Mouse (Mus musculus) intestine, embryonic 14.5 days (tissue): Measurements from ENCODE around the gene Kdm6b. TPM values are rescaled to one million over a fixed set of nuclear protein-coding genes. Genes with fewer than 3 reads are reported as not detected.

Source experiments
- ATAC-seq: fragments of 200-750 bp; cut with Nextera tagmentation; replicated peaks from 2 replicates; pipeline ENCODE4 v1.8.0; 2017; ENCODE audit warnings: low read depth, moderate number of reproducible peaks, moderate TSS enrichment, moderate library complexity; ENCODE audit not compliant: low FRiP score, low TSS enrichment
- DNase-seq: peaks from one replicate; pipeline ENCODE4 v3.0.0-alpha.2; 2018; ENCODE audit warnings: low spot score
- H3K27ac ChIP-seq: fragments of 300-500 bp; sonication (generic); 2 replicates; pipeline ENCODE4 v1.5.1; 2014; ENCODE audit warnings: low read depth, mild to moderate bottlenecking, control low read depth
- H3K27me3 ChIP-seq: fragments of 300-500 bp; sonication (generic); replicated peaks from 2 replicates; pipeline ENCODE4 v1.6.1; 2014; ENCODE audit warnings: low read length, control low read depth; ENCODE audit not compliant: control insufficient read depth, insufficient read depth
- H3K36me3 ChIP-seq: fragments of 300-500 bp; sonication (generic); 2 replicates; pipeline ENCODE4 v1.6.1; 2014; ENCODE audit warnings: low read length, control low read depth; ENCODE audit not compliant: control insufficient read depth, insufficient read depth
- H3K4me1 ChIP-seq: fragments of 300-500 bp; sonication (generic); replicated peaks from 2 replicates; pipeline ENCODE4 v1.6.1; 2014; ENCODE audit warnings: low read length, control low read depth, mixed read lengths; ENCODE audit not compliant: control insufficient read depth, insufficient read depth
- H3K4me2 ChIP-seq: fragments of 300-500 bp; sonication (generic); 2 replicates; pipeline ENCODE4 v1.6.1; 2014; ENCODE audit warnings: low read length
- H3K4me3 ChIP-seq: fragments of 300-500 bp; sonication (generic); 2 replicates; pipeline ENCODE4 v1.5.1; 2014; ENCODE audit warnings: low read depth, low read length, control low read depth, mixed read lengths
- H3K9ac ChIP-seq: fragments of 300-500 bp; sonication (generic); 2 replicates; pipeline ENCODE4 v1.6.1; 2014; ENCODE audit warnings: mild to moderate bottlenecking, low read length
- H3K9me3 ChIP-seq: fragments of 300-500 bp; sonication (generic); 2 replicates; pipeline ENCODE4 v1.6.1; 2016; ENCODE audit warnings: low read length, control low read depth; ENCODE audit not compliant: control insufficient read depth
- WGBS: fragments of 180-500 bp; shearing (Covaris S2); extraction: QIAGEN DNeasy Blood & Tissue Kit; methylation state at CpG from one replicate; pipeline ENCODE4 v1.1.7; 2014; 5-methylcytosine and 5-hydroxymethylcytosine counted together
- polyA plus RNA-seq: library from polyadenylated mRNA; unstranded; fragments of >200 nt; fragmentation: Nextera tagmentation; extraction: Ambion mirVana; gene quantifications from 2 replicates; pipeline ENCODE4 v1.2.1, GENCODE M21; 2014

Kdm6b gene
- polyA plus RNA-seq, 1 experiment from 2014 or later = 29.1 TPM

DNA sequence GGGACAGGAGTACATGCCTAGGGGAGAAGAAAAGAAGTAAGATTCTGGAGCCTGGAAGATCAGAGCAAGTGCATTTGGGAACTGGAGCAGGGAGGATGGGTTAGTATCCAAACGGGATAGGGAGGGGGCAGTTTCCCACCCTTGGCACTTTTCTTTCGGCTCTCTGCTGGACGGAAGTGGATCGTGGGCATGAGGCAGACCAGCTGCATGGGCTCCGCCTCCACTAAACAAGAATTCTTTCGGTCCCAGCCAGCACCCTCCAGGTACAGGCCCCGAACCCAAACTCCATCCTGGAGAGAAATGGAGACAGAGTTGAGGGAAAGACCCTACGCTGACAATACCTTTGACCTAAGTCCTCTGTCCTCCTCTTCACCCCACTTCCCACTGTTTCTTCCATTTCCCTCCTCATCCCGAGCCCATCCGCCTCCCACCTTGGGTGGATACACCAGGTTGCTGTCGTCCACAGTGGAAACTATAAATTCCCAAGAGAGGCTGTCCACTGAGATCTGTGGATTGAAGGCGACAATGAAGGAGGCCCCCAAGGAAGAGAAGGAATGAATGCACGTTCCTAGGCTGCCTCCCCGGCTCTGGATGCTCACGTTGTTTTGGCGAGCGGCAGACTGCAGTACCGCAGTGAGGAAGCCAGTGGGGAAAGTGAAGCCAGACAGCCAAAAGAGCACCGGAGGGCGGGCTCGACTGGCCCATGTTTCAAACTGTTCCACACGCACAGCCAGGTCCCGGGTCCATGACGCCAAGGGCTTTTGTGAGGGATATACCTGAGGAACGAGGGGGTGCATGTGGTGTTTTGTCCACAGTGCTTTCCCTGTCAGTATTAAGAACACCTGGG is 7.9 kb upstream of the Kdm6b start:
- ATAC-seq (no peak), DNase-seq (no peak)
- no peaks in the 10 kb centered on the region for H3K9me3 ChIP-seq
- peaks cover 21% of the 10 kb centered on the region for H3K4me1 ChIP-seq
- WGBS = 21% methylated on average over 25 of the region's 25 CpGs
- peaks cover 22% of the 10 kb centered on the region for H3K27me3 ChIP-seq
- H3K27ac ChIP-seq = no peak overlapping the region
- no peaks in the 10 kb centered on the region for H3K36me3 ChIP-seq
- no peak overlapping the region for H3K4me3 ChIP-seq
- no peak overlapping the region for H3K4me2 ChIP-seq
- no peak overlapping the region for H3K9ac ChIP-seq

DNA sequence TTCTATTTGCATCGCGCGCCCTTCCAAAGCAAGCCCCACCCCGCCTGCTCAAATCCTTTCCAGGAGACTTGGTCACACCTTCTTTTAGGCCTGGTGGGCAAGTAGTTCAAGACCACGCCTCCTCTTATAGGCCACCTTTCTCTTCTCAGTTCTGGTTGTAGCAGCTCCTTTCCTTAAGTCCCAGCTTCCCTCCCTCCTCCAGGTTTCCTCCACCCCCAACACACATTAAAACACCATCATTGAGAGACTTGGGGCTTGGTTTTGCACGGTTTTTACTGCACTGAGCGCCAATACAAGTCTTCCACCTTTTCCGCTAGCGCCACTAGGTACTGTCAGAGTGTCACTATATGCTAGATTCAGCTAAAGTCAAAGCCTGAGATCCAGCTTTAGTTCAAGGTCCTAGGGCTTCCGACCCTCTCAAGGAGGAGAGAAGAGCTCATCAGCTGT is 7.1 kb upstream of the Kdm6b start:
- Histone ChIP-seq H3K4me2 (peak overlapping the region; percentile 94), H3K36me3 (no peaks in the 10 kb centered on the region), H3K9ac (no peak overlapping the region), H3K27me3 (peaks cover 22% of the 10 kb centered on the region), H3K27ac (no peak overlapping the region), H3K4me1 (peaks cover 21% of the 10 kb centered on the region), H3K4me3 (peak overlapping the region; percentile 90), H3K9me3 (no peaks in the 10 kb centered on the region)
- DNase-seq (peak; percentile 64), ATAC-seq (no peak)
- 13% methylated on average over 10 of the region's 10 CpGs for WGBS

DNA sequence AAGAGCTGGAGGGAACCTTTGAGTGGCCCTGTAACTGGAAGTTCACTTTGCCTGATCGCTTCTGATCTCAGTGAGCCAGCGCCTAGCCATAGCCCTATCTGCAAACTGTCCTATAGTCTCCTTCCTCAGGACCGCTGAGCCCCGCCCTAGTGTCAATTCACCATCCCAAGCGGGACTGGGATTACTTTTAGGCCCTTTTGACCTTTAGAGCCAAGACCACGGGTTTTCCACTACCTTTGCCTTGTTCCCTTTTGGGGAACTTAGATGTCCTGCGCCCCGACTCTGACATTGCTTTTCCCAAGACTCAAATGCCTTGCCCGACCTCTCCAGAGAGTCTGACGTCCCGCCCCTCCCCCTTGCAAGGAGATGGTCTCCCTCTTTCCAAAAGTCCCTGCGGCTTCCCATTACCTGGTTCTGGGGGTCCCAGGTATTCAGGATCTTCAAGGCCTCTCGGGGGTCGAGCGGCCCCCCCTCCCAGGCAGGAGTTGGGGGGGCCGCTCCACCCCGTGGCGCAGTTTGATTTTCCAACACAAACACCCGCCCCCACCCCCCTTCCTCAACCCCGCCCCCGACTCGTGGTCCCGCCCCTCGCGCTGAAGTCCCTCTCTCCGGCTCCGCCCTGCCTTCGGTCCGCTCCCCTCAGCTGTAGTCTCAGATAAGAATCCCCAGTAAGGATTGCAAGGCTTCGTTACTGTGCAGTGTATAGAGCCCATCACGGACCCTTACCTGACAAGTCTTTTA is 6.5 kb upstream of the Kdm6b start:
- Histone ChIP-seq H3K9me3 (no peaks in the 10 kb centered on the region), H3K27ac (peak overlapping the region; percentile 86), H3K9ac (peak overlapping the region; percentile 49), H3K27me3 (peaks cover 22% of the 10 kb centered on the region), H3K36me3 (no peaks in the 10 kb centered on the region), H3K4me2 (peak overlapping the region; percentile 94), H3K4me1 (peaks cover 24% of the 10 kb centered on the region), H3K4me3 (peak overlapping the region; percentile 90)
- WGBS = under 1% methylated on average over 30 of the region's 31 CpGs
- peak; percentile 74 for DNase-seq
- no peak for ATAC-seq

DNA sequence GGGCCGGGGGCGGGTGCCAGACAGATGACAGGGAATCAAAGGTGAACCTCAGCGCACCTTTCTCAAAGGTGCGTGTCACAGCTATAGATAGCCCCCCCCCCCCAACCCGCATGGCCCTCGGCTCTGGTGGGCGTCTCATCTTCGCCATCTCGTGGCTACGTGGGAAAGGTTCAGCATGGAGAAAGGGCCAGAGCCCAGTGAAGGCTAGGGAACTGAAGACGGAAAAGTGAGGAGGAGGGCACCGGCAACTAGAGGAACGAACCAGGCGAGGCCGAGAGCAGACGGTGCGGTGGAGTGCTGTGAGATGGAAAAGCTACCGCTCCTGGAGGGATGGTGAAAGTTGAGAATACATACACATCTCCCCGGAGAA is 6.0 kb upstream of the Kdm6b start:
- DNase-seq (peak; percentile 76), ATAC-seq (no peak)
- Histone ChIP-seq H3K4me2 (peak overlapping the region; percentile 94), H3K4me1 (peaks cover 29% of the 10 kb centered on the region), H3K9ac (peak overlapping the region; percentile 49), H3K9me3 (no peaks in the 10 kb centered on the region), H3K36me3 (no peaks in the 10 kb centered on the region), H3K27ac (peak overlapping the region; percentile 86), H3K4me3 (peak overlapping the region; percentile 90), H3K27me3 (peaks cover 22% of the 10 kb centered on the region)
- under 1% methylated on average over 19 of the region's 19 CpGs for WGBS

DNA sequence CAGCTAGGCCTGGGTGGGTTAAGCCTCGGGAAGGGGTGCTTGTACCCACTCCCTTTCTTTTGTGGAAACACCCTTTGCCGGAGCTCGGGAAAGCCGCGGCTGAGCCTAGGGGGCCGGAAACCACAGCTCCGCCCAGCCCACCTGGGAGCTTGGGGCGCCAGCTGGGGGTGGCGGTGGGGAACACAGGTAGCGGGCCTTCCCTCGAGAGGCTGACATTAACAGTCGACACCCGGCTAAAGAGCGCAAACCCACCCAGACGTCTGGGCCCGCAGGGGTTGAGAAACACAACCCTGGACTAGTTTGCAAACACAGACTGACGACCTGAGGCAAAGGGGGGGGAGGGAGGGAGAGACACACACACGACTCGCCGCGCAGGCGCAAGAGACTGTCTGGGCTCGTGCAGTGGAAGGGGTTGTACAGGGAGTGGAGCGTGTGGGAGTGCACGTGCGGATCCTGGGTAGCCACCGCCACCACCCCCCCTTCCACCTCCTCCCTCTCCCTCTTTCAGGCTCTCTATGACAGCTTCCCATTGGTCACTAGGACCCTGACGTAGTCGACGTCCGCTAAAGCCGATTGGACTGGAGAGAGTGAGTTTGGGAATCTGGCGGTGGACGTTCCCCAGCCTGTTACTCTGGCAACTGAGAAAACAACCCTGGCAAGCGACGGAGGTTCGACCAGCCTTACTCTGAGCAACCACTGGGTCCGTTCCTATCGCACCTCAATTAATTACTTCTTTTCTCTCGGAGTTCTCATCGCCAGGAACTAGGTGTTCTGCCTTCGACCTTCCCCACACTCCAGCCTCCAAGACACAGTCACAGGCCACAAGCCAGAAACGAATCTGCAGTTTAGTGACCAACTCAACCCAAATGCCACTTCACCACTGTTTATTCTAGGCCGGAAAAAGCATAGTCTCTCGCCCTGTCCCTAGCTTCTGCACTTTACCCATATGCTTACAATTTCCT is 5.3 kb upstream of the Kdm6b start:
- peaks cover 22% of the 10 kb centered on the region for H3K27me3 ChIP-seq
- H3K36me3 ChIP-seq = peaks cover under 1% of the 10 kb centered on the region; the same call in 1 of the 2 replicates
- H3K4me3 ChIP-seq = peak overlapping the region; percentile 90
- DNase-seq (peak; percentile 93), ATAC-seq (peak; percentile 85)
- H3K9me3 ChIP-seq = no peaks in the 10 kb centered on the region
- peak overlapping the region; percentile 94 for H3K4me2 ChIP-seq
- peak overlapping the region; percentile 60 for H3K9ac ChIP-seq
- under 1% methylated on average over 44 of the region's 45 CpGs for WGBS
- H3K27ac ChIP-seq = peak overlapping the region; percentile 86
- H3K4me1 ChIP-seq = peaks cover 36% of the 10 kb centered on the region

DNA sequence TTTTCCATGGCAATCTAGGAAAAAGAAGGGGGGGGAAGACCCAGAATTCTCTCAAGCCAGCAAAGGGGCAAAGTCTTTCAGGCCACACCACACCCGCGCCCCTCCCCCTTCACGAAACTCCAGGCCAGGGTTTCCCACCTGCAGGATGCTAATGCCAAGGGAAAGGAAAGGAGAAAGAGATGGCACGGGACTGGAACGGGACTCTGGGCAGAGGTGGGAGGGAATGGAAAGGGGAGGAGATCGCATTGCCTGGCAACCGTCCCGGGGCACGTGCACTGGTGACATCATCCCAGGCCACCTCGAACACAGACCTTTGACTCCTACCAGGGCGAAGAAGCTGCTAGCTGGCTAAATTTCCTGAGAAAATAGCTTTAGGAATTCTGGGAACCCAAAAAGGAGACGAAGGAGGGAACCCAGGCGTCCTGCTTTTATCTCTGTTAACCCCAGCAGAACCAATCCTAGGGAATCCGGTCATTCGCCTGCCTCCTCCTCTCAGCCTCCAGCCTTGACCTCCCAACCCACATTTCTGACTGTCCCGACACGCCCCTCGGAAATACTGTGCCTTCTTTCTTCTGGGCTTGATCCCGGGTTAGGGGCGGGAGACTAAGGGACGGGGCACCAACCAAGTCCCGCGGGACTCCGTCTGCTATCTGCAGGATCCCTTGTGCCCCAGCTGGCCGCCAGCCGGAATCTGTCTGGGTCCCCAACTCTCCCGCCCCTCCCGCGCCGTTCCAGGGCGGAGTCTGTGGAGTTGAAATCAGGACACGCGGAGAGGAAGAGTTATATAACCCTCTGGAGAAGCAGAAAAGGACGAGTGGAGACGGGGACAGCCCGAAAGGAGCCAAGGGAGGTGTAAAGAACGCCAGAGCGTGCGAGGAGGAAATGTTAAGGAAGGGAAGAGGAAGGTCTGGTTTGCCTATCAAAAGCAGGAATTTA is 4.2 kb upstream of the Kdm6b start:
- WGBS = under 1% methylated on average over 39 of the region's 39 CpGs
- peak overlapping the region; percentile 86 for H3K27ac ChIP-seq
- peak overlapping the region; percentile 94 for H3K4me2 ChIP-seq
- H3K9ac ChIP-seq = peak overlapping the region; percentile 60
- H3K27me3 ChIP-seq = peaks cover 21% of the 10 kb centered on the region
- H3K4me1 ChIP-seq = peaks cover 47% of the 10 kb centered on the region
- DNase-seq = peak; percentile 93
- peak; percentile 53 for ATAC-seq
- H3K36me3 ChIP-seq = peaks cover 10% of the 10 kb centered on the region; the same call in 1 of the 2 replicates
- H3K4me3 ChIP-seq = peak overlapping the region; percentile 90
- no peaks in the 10 kb centered on the region for H3K9me3 ChIP-seq

DNA sequence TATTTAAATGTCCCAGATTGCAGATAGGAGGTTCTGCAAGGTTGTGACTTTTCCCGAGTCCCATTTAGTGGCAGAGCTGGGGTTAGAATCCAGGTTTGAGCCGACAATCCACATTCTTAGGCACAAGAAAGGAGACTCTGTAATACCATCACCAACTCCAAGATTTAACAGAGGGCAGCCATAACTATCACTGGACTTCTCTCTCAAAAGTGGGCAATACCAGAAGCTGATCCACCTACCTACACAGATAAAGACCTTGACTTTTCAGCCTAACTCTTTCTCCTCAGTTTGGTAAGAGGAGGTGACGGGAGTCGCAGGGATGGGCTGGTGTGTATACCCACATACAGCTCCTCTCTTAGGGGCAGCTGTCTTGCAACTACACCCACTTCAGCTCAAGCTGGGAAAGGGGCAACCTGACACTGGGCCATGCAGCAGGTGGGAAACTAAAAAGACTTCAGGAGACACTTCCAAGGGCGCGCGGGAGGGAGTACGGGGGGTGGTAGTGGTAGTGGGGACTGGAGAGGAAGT is 3.5 kb upstream of the Kdm6b start:
- peak overlapping the region; percentile 94 for H3K4me2 ChIP-seq
- H3K27ac ChIP-seq = peak overlapping the region; percentile 86
- H3K9ac ChIP-seq = peak overlapping the region; percentile 60
- H3K36me3 ChIP-seq = peaks cover 15% of the 10 kb centered on the region; the same call in 1 of the 2 replicates
- 5% methylated on average over 8 of the region's 8 CpGs for WGBS
- peaks cover 53% of the 10 kb centered on the region for H3K4me1 ChIP-seq
- ATAC-seq (no peak), DNase-seq (no peak)
- H3K4me3 ChIP-seq = peak overlapping the region; percentile 90
- no peaks in the 10 kb centered on the region for H3K9me3 ChIP-seq
- H3K27me3 ChIP-seq = peaks cover 14% of the 10 kb centered on the region
